Mouse (Mus musculus) heart, embryonic 11.5 days (tissue): ENCODE measurements around the gene Gm20388. TPM values are rescaled to one million over a fixed set of nuclear protein-coding genes. Genes with fewer than 3 reads are reported as not detected.

Experiments
- ATAC-seq: fragments of 200-750 bp; cut with Nextera tagmentation; replicated peaks from 2 replicates; pipeline ENCODE4 v1.8.0; 2017; ENCODE audit warnings: moderate library complexity; ENCODE audit not compliant: insufficient number of reproducible peaks, low FRiP score, low TSS enrichment
- H3K27ac ChIP-seq: fragments of 300-500 bp; sonication (generic); 2 replicates; pipeline ENCODE4 v1.5.1; 2014; ENCODE audit warnings: mild to moderate bottlenecking, low read depth, low read length
- H3K27me3 ChIP-seq: fragments of 300-500 bp; sonication (generic); 2 replicates; pipeline ENCODE4 v1.6.1; 2014; ENCODE audit warnings: mild to moderate bottlenecking, low read length, mixed read lengths; ENCODE audit not compliant: control insufficient read depth, insufficient read depth
- H3K36me3 ChIP-seq: fragments of 300-500 bp; sonication (generic); 2 replicates; pipeline ENCODE4 v1.6.1; 2014; ENCODE audit warnings: mild to moderate bottlenecking, low read length, moderate library complexity, mixed read lengths; ENCODE audit not compliant: control insufficient read depth, insufficient read depth
- H3K4me1 ChIP-seq: fragments of 300-500 bp; sonication (generic); 2 replicates; pipeline ENCODE4 v1.6.1; 2014; ENCODE audit warnings: low read length; ENCODE audit not compliant: control insufficient read depth, insufficient read depth
- H3K4me2 ChIP-seq: fragments of 300-500 bp; sonication (generic); 2 replicates; pipeline ENCODE4 v1.6.1; 2014; ENCODE audit warnings: mild to moderate bottlenecking, moderate library complexity
- H3K4me3 ChIP-seq: fragments of 300-500 bp; sonication (generic); 2 replicates; pipeline ENCODE4 v1.5.1; 2014; ENCODE audit warnings: low read depth, low read length
- H3K9ac ChIP-seq: fragments of 300-500 bp; sonication (generic); 2 replicates; pipeline ENCODE4 v1.6.1; 2014; ENCODE audit warnings: mild to moderate bottlenecking, low read depth, low read length, moderate library complexity
- H3K9me3 ChIP-seq: fragments of 300-500 bp; sonication (generic); replicated peaks from 2 replicates; pipeline ENCODE4 v1.6.1; 2016; ENCODE audit warnings: low read length; ENCODE audit not compliant: control insufficient read depth
- WGBS: fragments of 180-500 bp; shearing (Covaris S2); extraction: QIAGEN DNeasy Blood & Tissue Kit; methylation state at CpG from one replicate; pipeline ENCODE4 v1.1.7; 2014; ENCODE audit not compliant: insufficient replicate concordance; 5-methylcytosine and 5-hydroxymethylcytosine counted together
- polyA plus RNA-seq: library from polyadenylated mRNA; unstranded; fragments of >200 nt; fragmentation: Nextera tagmentation; extraction: Ambion mirVana; gene quantifications from 2 replicates; pipeline ENCODE4 v1.2.1, GENCODE M21; 2014

The Gm20388 gene
- polyA plus RNA-seq, 1 experiment from 2014 or later = 6.4 TPM

GRCm38 (mm10) chr8:123661515-123661914, 3750.9 kb downstream of the Gm20388 start:
- no peaks in the 10 kb centered on the region for H3K9me3 ChIP-seq
- H3K4me3 ChIP-seq = no peak overlapping the region
- peaks cover 4% of the 10 kb centered on the region; the same call in 1 of the 2 replicates for H3K4me1 ChIP-seq
- H3K4me2 ChIP-seq = no peak overlapping the region
- H3K27ac ChIP-seq = no peak overlapping the region
- peaks cover 24% of the 10 kb centered on the region for H3K36me3 ChIP-seq
- WGBS = 85% methylated on average over 11 of the region's 11 CpGs
- ATAC-seq = no peak
- H3K27me3 ChIP-seq = no peaks in the 10 kb centered on the region
- H3K9ac ChIP-seq = no peak overlapping the region

GRCm38 (mm10) chr8:123665580-123665979, 3754.9 kb downstream of the Gm20388 start:
- no peak for ATAC-seq
- H3K27me3 ChIP-seq = no peaks in the 10 kb centered on the region
- H3K36me3 ChIP-seq = peaks cover 7% of the 10 kb centered on the region
- 72% methylated on average over 6 of the region's 6 CpGs for WGBS
- no peak overlapping the region for H3K4me3 ChIP-seq
- H3K27ac ChIP-seq = no peak overlapping the region
- H3K9me3 ChIP-seq = no peaks in the 10 kb centered on the region
- H3K9ac ChIP-seq = no peak overlapping the region
- no peak overlapping the region for H3K4me2 ChIP-seq
- 0 out of 2 replicates have a peak, but pooled peaks cover 3% of the 10 kb centered on the region for H3K4me1 ChIP-seq

- Histone ChIP-seq H3K9ac (no peak overlapping the region), H3K9me3 (no peaks in the 10 kb centered on the region), H3K27ac (no peak overlapping the region), H3K36me3 (peaks cover 5% of the 10 kb centered on the region), H3K4me3 (no peak overlapping the region), H3K27me3 (no peaks in the 10 kb centered on the region), H3K4me1 (0 out of 2 replicates have a peak, but pooled peaks cover 3% of the 10 kb centered on the region), H3K4me2 (no peak overlapping the region)
- WGBS = 59% methylated on average over 1 of the region's 1 CpGs
- ATAC-seq = no peak
Observed at GRCm38 (mm10) chr8:123666832-123667231, 3756.2 kb downstream of the Gm20388 start.

GRCm38 (mm10) chr8:123668681-123669080, 3758.0 kb downstream of the Gm20388 start:
- ATAC-seq = no peak
- H3K9me3 ChIP-seq = no peaks in the 10 kb centered on the region
- H3K4me1 ChIP-seq = 0 out of 2 replicates have a peak, but pooled peaks cover 3% of the 10 kb centered on the region
- H3K27ac ChIP-seq = no peak overlapping the region
- 53% methylated on average over 4 of the region's 4 CpGs for WGBS
- no peak overlapping the region for H3K9ac ChIP-seq
- 0 out of 2 replicates have a peak, but pooled peaks cover 2% of the 10 kb centered on the region for H3K36me3 ChIP-seq
- H3K27me3 ChIP-seq = no peaks in the 10 kb centered on the region
- no peak overlapping the region for H3K4me3 ChIP-seq
- no peak overlapping the region for H3K4me2 ChIP-seq

- no peak overlapping the region for H3K4me2 ChIP-seq
- H3K9me3 ChIP-seq = no peaks in the 10 kb centered on the region
- 72% methylated on average over 7 of the region's 7 CpGs for WGBS
- no peak overlapping the region for H3K9ac ChIP-seq
- peaks cover 13% of the 10 kb centered on the region for H3K4me1 ChIP-seq
- H3K27me3 ChIP-seq = no peaks in the 10 kb centered on the region
- no peak overlapping the region for H3K4me3 ChIP-seq
- no peak for ATAC-seq
- no peaks in the 10 kb centered on the region for H3K36me3 ChIP-seq
- no peak overlapping the region for H3K27ac ChIP-seq
Observed at GRCm38 (mm10) chr8:123670766-123671165, 3760.1 kb downstream of the Gm20388 start.

- H3K27me3 ChIP-seq = no peaks in the 10 kb centered on the region
- peaks cover 17% of the 10 kb centered on the region for H3K4me1 ChIP-seq
- H3K9me3 ChIP-seq = no peaks in the 10 kb centered on the region
- ATAC-seq = no peak
- H3K4me2 ChIP-seq = no peak overlapping the region
- H3K27ac ChIP-seq = no peak overlapping the region
- H3K36me3 ChIP-seq = no peaks in the 10 kb centered on the region
- no peak overlapping the region for H3K4me3 ChIP-seq
- WGBS = 72% methylated on average over 7 of the region's 7 CpGs
- H3K9ac ChIP-seq = no peak overlapping the region
Observed at GRCm38 (mm10) chr8:123671454-123671853, 3760.8 kb downstream of the Gm20388 start.

- Histone ChIP-seq H3K4me2 (no peak overlapping the region), H3K27ac (no peak overlapping the region), H3K9me3 (no peaks in the 10 kb centered on the region), H3K4me1 (peaks cover 17% of the 10 kb centered on the region), H3K36me3 (no peaks in the 10 kb centered on the region), H3K4me3 (no peak overlapping the region), H3K27me3 (no peaks in the 10 kb centered on the region), H3K9ac (no peak overlapping the region)
- no peak for ATAC-seq
- WGBS = 67% methylated on average over 6 of the region's 6 CpGs
Observed at GRCm38 (mm10) chr8:123672648-123673047, 3762.0 kb downstream of the Gm20388 start.

GRCm38 (mm10) chr8:123675611-123676010, 3765.0 kb downstream of the Gm20388 start:
- WGBS = 13% methylated on average over 5 of the region's 5 CpGs
- H3K27ac ChIP-seq = peak overlapping the region; percentile 50
- H3K9ac ChIP-seq = no peak overlapping the region

GRCm38 (mm10) chr8:123678390-123678789, 3767.7 kb downstream of the Gm20388 start:
- Histone ChIP-seq H3K4me2 (no peak overlapping the region), H3K9ac (no peak overlapping the region), H3K9me3 (no peaks in the 10 kb centered on the region), H3K4me3 (no peak overlapping the region), H3K4me1 (peaks cover 18% of the 10 kb centered on the region), H3K27ac (no peak overlapping the region), H3K27me3 (no peaks in the 10 kb centered on the region), H3K36me3 (no peaks in the 10 kb centered on the region)
- 80% methylated on average over 4 of the region's 4 CpGs for WGBS
- ATAC-seq = no peak

More at GRCm38 (mm10) chr8:123675611-123676010, 3765.0 kb downstream of the Gm20388 start:
- Histone ChIP-seq H3K36me3 (no peaks in the 10 kb centered on the region), H3K4me3 (no peak overlapping the region), H3K4me1 (peaks cover 14% of the 10 kb centered on the region), H3K4me2 (peak overlapping the region; percentile 27), H3K9me3 (no peaks in the 10 kb centered on the region), H3K27me3 (no peaks in the 10 kb centered on the region)
- ATAC-seq = no peak
